Mouse (Mus musculus): ENCODE results near the gene Vmn1r239-ps. TPM values are rescaled to one million over a fixed set of nuclear protein-coding genes. Genes with fewer than 3 reads are reported as not detected.
"Not testable (repeated sequence)": the region's sequence is repeated elsewhere in the genome, so short reads cannot be mapped to it uniquely, and the experiment has no call there.

Gene Vmn1r239-ps
- not detected in 2 replicates for polyA plus RNA-seq (2015; fragmentation: Nextera tagmentation; extraction: Ambion mirVana)

DNA sequence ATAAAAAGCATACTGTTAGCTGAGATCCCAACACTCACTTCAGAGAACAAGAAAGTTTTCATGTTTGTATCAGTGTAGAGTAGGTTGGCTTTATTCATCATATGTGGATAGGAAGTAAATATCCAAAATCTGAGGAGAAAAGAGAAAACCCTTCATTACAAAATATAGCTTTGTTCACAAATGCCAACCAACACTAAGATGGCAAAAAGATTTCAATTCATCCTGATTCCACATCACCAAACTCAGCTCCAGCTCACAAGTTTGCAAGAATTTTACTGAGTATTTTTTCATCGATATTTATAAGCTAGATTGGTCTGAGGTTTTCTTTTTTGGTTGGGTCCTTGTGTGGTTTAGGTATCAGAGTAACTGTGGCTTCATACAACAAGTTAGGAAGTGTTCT, at the start of gene Vmn1r239-ps:
Gene Vmn1r239-ps, minus strand, starts transcription at position 101 of the 400 bp plus-strand sequence.
- H3K4me2 ChIP-seq; H3K27ac ChIP-seq (replicated peaks); H3K4me3 ChIP-seq; ATAC-seq (ENCODE audit: low read depth); H3K9me3 ChIP-seq; H3K36me3 ChIP-seq; H3K9ac ChIP-seq; H3K4me1 ChIP-seq (replicated peaks); H3K27me3 ChIP-seq: not testable (repeated sequence)
- 87% methylated on average over 1 of the region's 1 CpGs for WGBS

DNA sequence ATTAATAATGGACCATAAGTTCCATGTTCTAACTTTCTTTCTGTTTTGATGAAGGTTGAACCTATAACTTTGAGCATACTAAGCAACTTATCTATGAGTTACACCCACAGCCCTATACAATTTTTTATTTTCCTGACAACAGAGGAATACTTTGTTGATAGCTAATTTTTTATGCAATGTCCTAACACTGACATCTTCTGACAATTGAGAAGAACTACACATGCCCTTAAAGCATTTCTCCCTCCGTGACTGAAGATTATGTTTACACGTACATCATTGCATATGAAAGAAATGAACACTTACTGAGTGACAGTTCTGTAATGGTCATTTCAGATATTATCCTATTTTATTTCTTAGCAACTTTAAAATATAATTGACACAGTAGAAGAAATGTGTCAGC, 36.0 kb upstream of the Vmn1r239-ps start:
- no peak overlapping the region for H3K4me3 ChIP-seq
- H3K4me1 ChIP-seq (replicated peaks) = no peaks in the 10 kb centered on the region
- H3K36me3 ChIP-seq = no peaks in the 10 kb centered on the region
- no peak overlapping the region for H3K9ac ChIP-seq
- H3K4me2 ChIP-seq = no peak overlapping the region
- no peak overlapping the region for H3K27ac ChIP-seq (replicated peaks)
- WGBS = 78% methylated on average over 2 of the region's 2 CpGs
- H3K9me3 ChIP-seq = no peaks in the 10 kb centered on the region
- H3K27me3 ChIP-seq = no peaks in the 10 kb centered on the region
- no peak for ATAC-seq (ENCODE audit: low read depth)

DNA sequence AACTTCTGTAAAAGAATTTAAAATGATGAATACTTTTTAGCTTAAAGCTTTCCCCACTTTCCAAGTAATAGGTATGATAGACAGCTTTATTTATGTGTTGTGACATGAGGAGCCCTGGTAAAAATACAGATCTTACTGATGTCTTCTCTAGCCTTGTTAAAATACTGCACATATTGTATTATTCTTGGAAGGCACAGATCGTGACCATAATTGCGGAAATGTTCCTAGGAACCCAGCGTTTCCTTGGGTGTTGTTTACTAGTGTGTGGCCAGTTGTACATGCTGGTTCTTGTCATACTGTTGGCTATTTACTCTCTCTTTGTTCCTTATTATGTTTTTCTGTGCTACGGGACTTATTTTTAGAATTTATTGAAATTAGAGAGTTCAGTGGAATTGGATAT, 10.1 kb downstream of the Vmn1r239-ps start:
- WGBS = 92% methylated on average over 4 of the region's 4 CpGs
- no peaks in the 10 kb centered on the region for H3K36me3 ChIP-seq
- no peak overlapping the region for H3K4me2 ChIP-seq
- no peak overlapping the region for H3K9ac ChIP-seq
- no peaks in the 10 kb centered on the region for H3K9me3 ChIP-seq
- H3K27ac ChIP-seq (replicated peaks) = no peak overlapping the region
- H3K4me3 ChIP-seq = no peak overlapping the region
- H3K27me3 ChIP-seq = no peaks in the 10 kb centered on the region
- no peak for ATAC-seq (ENCODE audit: low read depth)
- H3K4me1 ChIP-seq (replicated peaks) = no peaks in the 10 kb centered on the region

DNA sequence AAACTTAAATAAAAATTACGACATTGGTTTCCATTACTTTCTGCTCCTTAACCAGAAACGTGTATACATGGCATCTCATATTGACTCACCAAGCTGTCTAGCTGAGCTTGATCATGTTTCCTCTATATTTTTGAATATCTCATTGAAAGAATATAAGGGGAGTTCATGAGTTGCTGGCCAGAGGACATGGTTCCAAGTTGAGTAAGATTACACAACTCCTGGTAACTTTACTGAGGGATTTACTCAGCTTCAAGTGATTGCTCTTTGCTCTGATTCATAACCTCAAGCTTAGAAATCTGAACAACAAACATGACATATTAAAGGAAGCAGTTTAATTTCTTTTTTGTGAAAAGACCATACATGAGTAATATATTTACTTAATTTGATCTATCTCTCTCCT, 18.1 kb downstream of the Vmn1r239-ps start:
- 79% methylated on average over 2 of the region's 2 CpGs for WGBS

DNA sequence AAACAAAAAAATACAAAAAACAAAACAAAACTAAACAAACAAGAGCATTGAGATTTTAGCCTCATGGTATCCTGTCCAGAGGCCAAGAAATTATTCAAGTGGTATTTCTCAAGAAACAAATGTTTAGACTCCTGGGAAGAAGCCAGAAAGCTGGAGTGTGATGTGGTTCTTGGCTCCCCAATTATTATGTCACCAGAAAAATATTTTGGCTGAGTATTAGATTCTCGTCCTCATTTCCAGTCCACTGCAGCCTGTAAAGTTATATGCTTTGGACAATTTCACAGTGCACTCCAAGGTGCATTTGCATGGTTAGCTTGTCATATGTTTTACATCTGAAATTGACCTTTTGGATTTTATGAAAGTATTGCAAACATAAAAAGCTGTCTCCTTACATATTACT, 23.8 kb downstream of the Vmn1r239-ps start:
- H3K27me3 ChIP-seq = no peaks in the 10 kb centered on the region
- ATAC-seq (ENCODE audit: low read depth) = no peak
- no peak overlapping the region for H3K9ac ChIP-seq

More for the DNA sequence above, 18.1 kb downstream of the Vmn1r239-ps start:
- H3K4me2 ChIP-seq = no peak overlapping the region
- no peaks in the 10 kb centered on the region for H3K36me3 ChIP-seq
- H3K9me3 ChIP-seq = no peaks in the 10 kb centered on the region
- H3K27ac ChIP-seq (replicated peaks) = no peak overlapping the region
- H3K4me3 ChIP-seq = no peak overlapping the region
- no peaks in the 10 kb centered on the region for H3K27me3 ChIP-seq
- ATAC-seq (ENCODE audit: low read depth) = no peak
- H3K9ac ChIP-seq = no peak overlapping the region
- H3K4me1 ChIP-seq (replicated peaks) = no peaks in the 10 kb centered on the region

DNA sequence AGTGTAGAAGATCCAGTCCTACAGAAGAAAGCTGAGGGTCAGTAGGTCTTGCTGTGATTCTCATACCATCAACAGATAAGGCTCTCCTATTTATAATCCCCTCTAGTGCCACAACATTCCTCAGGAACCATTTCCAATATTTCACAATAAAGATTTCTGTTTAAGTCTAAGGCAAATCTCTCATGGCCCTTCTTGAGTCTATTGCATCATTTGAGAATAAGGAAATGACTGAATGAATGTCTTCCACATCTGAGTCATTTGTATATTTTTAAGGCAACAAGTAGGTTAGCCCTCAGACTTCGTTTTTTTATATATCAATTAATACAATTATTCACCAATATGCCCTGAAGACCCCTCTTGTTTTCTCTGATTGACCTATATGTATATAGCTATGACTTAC, 24.4 kb downstream of the Vmn1r239-ps start, which contains the start of gene Il13ra2:
Gene Il13ra2, minus strand, starts transcription at position 64 of the 400 bp plus-strand sequence.
- Histone ChIP-seq H3K27me3 (no peaks in the 10 kb centered on the region), H3K9me3 (no peaks in the 10 kb centered on the region), H3K4me1 (replicated peaks) (no peaks in the 10 kb centered on the region)

More for the DNA sequence above, 23.8 kb downstream of the Vmn1r239-ps start:
- H3K4me1 ChIP-seq (replicated peaks) = no peaks in the 10 kb centered on the region
- 68% methylated on average over 1 of the region's 1 CpGs for WGBS
- no peak overlapping the region for H3K27ac ChIP-seq (replicated peaks)
- H3K9me3 ChIP-seq = no peaks in the 10 kb centered on the region
- H3K36me3 ChIP-seq = no peaks in the 10 kb centered on the region
- H3K4me2 ChIP-seq = no peak overlapping the region
- no peak overlapping the region for H3K4me3 ChIP-seq

More for the DNA sequence above, 24.4 kb downstream of the Vmn1r239-ps start, which contains the start of gene Il13ra2:
- Histone ChIP-seq H3K4me2 (no peak within 1 kb of the TSS), H3K36me3 (no peaks in the 10 kb centered on the region), H3K9ac (no peak within 1 kb of the TSS), H3K27ac (replicated peaks) (no peak within 1 kb of the TSS), H3K4me3 (no peak within 1 kb of the TSS)
- WGBS = 52% methylated on average over 1 of the region's 1 CpGs
- ATAC-seq (ENCODE audit: low read depth) = no peak

Other genes starting within 250 kb of the Vmn1r239-ps start
- gene Il13ra2, start 24.5 kb downstream of the Vmn1r239-ps start, polyA plus RNA-seq (2015; fragmentation: Nextera tagmentation; extraction: Ambion mirVana) = 0.26 TPM in 1 of 2 replicates, not detected in the other
- gene Lrch2, start 100.4 kb upstream of the Vmn1r239-ps start, polyA plus RNA-seq (2015; fragmentation: Nextera tagmentation; extraction: Ambion mirVana) = 12.7 and 12.9 TPM in 2 replicates